Mouse (Mus musculus): Measurements from ENCODE around the gene Zc3h4. TPM values are rescaled to one million over a fixed set of nuclear protein-coding genes. Genes with fewer than 3 reads are reported as not detected.
"Not testable (repeated sequence)": the region's sequence is repeated elsewhere in the genome, so short reads cannot be mapped to it uniquely, and the experiment has no call there.

Zc3h4 gene
- total RNA-seq (2021), result 10 to 100 TPM; 29.0 to 29.9 TPM

DNA sequence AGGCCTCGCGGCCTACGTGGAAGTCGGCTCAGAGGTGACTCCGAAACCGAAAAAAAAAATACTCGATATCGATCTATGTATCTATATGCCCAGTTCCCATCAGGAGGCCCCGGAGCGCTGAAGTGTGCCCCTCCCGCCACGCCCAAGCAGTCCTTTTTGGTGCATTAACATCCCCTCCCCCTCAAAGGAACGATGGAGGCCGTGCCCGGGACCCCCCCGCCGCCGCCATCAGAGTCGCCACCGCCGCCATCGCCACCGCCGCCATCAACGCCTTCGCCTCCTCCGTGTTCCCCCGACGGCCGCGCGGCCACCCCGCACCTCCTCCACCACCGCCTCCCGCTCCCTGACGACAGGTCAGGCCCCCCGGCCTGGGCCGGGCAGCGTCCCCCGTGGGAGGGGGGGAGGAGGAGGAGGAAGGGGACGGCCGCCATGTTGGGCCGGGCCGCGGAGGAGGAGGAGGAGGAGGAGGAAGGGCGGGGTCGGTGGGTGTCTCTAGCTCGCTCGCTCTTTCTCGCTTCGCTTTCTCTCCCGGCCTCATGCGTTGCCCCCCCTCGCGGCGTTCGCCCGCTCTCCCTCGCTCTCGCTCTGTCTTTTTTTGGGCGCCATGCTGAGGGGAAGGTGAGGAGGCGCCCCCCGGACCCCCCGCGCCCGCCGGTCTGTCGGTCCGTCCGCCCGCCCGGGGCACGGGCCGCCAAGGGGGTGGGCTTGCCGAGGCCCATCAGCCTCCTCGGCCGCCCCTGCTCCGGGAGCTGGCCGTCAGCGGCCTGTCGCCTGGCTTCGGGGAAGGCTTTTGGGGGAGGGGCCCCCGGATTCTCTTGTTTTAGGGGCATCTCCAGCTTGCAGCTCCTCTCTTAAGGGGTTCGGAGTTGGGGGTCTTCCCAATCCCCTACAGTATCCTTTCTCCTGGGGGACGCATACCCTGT, at the start of gene Zc3h4:
Zc3h4 (plus strand) TSS at position 222 of the 923 bp plus-strand sequence.
- DNase-seq (ENCODE audit: low spot score), result peak; percentile 88
- intact Hi-C loops (cut with DNase I), result loop anchor here (5.0 kb wide), 1 partner anchor 211 kb away; the partner anchor contains the start of gene Arhgap35

GRCm38 (mm10) chr7:16355854-16356594, 44.7 kb upstream of the Zc3h4 start:
- intact Hi-C loops (cut with DNase I), result no loop called here

DNA sequence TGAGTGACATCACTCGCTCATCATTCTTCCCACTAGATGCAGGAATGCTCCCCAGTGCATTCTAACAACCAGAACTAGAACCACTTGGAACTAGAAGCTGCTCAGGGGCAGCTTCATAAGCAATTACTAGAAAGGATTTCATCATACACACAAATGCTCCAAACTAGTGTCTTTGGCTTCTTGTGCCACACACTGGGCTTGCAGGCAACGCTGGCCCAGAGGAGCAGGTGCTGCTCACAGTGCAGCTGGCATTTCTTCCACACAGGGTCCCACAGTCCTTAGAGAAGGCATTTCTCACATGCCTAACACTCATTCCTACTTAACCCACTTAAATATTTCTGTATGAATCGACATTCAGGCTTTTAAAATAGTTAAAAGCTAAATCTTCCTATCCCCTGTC, 43.1 kb upstream of the Zc3h4 start:
- no peak for DNase-seq (ENCODE audit: low spot score)
- intact Hi-C loops (cut with DNase I), result no loop called here

More at GRCm38 (mm10) chr7:16355854-16356594, 44.7 kb upstream of the Zc3h4 start:
- DNase-seq (ENCODE audit: low spot score), result no peak

DNA sequence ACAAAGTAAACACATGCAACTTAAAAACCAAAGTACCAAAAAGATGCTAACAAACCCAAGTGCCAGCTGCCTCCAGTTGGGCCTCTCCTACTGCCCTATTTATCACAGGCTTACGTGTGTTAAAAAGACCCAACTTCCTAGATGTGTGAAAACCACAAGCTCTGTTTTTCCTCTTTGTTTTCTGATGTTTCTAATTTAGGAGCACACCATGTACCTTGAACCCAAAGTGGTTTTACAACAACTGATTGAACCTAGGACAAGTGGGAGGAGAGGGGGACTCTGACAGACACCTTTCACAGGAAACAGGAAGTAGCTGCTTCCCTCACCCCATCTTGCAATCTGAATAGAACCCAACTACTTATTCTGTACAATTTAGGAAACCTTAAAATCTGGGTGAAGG, 36.4 kb upstream of the Zc3h4 start:
- intact Hi-C loops (cut with DNase I), result no loop called here
- DNase-seq (ENCODE audit: low spot score), result no peak

GRCm38 (mm10) chr7:16364901-16365500, 35.7 kb upstream of the Zc3h4 start:
- no peak for DNase-seq (ENCODE audit: low spot score)
- intact Hi-C loops (cut with DNase I), result no loop called here

DNA sequence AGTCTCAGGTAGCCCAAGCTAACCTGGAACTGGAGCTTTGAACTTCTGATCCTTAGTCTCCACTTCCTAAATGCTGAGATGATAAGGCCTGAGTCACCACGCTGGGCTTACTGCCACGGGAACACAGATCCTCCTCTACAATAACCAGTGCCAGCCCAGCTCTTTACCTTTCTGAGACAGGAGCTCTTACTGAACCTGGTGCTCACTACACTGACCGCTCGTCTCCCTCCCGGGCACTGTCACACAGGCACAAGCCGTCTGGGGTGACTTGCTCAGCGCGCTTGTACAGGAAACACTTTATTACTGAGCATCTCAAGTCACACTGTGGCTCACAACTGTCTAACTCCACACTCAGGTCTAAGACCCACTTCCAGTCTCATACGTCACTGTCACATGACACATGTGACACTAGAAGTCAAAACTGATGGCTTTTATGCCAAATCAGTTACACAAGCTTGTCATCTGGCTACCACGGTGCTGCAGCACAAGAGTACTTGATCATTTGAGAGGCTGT, 34.5 kb upstream of the Zc3h4 start:
- no peak for DNase-seq (ENCODE audit: low spot score)
- intact Hi-C loops (cut with DNase I), result loop anchor here (2.0 kb wide), 1 partner anchor 37 kb away; no protein-coding TSS in a partner anchor

DNA sequence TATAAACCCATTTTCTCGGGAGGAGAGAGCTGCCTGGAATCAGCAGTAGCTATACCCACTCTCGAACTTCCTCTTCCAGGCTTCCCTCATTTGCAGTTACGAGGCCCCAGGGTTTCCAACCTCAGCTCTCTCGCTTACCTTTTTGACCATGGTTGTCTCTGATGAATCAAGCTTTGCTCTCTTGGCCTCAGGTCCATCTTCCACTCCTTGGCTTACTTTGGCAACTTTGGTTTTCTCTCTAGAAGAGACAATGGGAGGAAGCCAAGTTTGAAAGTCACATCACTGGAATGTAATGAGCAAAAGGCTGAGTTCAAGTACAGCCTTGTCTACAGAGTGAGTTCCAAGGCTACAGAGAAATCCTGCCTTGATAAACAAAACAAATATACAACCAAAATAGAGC, 34.0 kb upstream of the Zc3h4 start:
- DNase-seq (ENCODE audit: low spot score), result no peak
- intact Hi-C loops (cut with DNase I), result loop anchor here (2.0 kb wide), 1 partner anchor 38 kb away; no protein-coding TSS in a partner anchor

GRCm38 (mm10) chr7:16368835-16369234, 31.9 kb upstream of the Zc3h4 start:
- intact Hi-C loops (cut with DNase I), result no loop called here
- no peak for DNase-seq (ENCODE audit: low spot score)

GRCm38 (mm10) chr7:16370596-16370995, 30.1 kb upstream of the Zc3h4 start:
- intact Hi-C loops (cut with DNase I), result loop anchor here (5.0 to 10.0 kb wide), 2 partner anchors 54 to 178 kb away; no protein-coding TSS in a partner anchor
- no peak for DNase-seq (ENCODE audit: low spot score)

- DNase-seq (ENCODE audit: low spot score), result no peak
- intact Hi-C loops (cut with DNase I), result loop anchor here (1.0 to 10.0 kb wide), 3 partner anchors 51 to 181 kb away; no protein-coding TSS in a partner anchor
Observed at GRCm38 (mm10) chr7:16373719-16374118, 27.0 kb upstream of the Zc3h4 start.

GRCm38 (mm10) chr7:16374989-16375388, 25.7 kb upstream of the Zc3h4 start:
- DNase-seq (ENCODE audit: low spot score), result no peak
- intact Hi-C loops (cut with DNase I), result loop anchor here (5.0 to 10.0 kb wide), 2 partner anchors 50 to 183 kb away; no protein-coding TSS in a partner anchor

- intact Hi-C loops (cut with DNase I), result loop anchor here (2.0 to 10.0 kb wide), 2 partner anchors 48 to 86 kb away; no protein-coding TSS in a partner anchor
- no peak for DNase-seq (ENCODE audit: low spot score)
Observed at GRCm38 (mm10) chr7:16376505-16376904, 24.2 kb upstream of the Zc3h4 start.

DNA sequence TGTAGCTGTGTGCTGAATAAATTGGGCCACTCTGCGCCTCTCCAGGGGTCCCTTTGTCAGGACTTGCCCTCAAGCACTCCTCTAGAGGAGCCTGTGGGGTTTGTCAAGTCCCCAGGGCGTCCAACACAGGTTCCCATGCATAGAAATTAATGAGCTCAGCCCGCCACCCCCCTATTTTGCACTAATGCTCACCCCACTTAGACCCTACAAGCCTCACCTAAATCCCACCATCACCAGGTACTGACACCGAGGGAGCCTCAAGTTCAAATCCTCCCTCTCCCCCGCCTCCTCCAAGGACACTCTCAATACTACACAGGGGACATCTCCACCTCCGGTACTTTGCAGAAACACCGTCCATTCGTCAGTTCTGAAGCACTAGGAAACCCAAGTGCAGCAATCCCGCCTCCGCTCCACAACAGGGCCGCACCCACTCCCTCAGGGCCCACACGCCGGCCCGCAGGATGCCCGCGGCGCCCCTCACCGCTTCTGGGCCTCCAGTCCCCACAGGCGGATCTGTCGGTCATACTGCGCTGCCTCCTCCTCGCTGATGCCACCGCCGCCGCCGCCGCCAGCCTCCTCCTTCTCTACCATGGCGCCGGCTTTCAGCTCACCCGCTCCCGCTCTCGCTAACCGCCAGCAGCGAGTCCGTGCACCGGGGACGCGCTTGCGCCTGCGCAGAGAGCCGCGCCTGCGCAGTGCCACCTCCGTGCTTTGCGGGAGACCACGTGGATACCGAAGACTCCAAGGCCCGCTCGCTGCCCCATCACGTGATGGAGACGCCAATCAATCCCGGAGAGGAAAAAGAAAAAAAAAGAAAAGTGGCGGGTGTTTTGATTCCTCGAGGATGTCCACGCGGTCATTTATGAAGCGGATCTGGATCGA, 13.3 kb upstream of the Zc3h4 start, which contains the start of gene Sae1:
Sae1 (minus strand) TSS at position 647 of the 882 bp plus-strand sequence.
- intact Hi-C loops (cut with DNase I), result loop anchor here (10.0 kb wide), 1 partner anchor 347 kb away; the partner anchor contains the start of gene Ap2s1
- DNase-seq (ENCODE audit: low spot score), result peak; percentile 96

GRCm38 (mm10) chr7:16389942-16390341, 10.8 kb upstream of the Zc3h4 start:
- intact Hi-C loops (cut with DNase I), result loop anchor here (10.0 kb wide), 1 partner anchor 345 kb away; the partner anchor contains the start of gene Ap2s1
- DNase-seq (ENCODE audit: low spot score), result not testable (repeated sequence)

- no peak for DNase-seq (ENCODE audit: low spot score)
- intact Hi-C loops (cut with DNase I), result no loop called here
Observed at GRCm38 (mm10) chr7:16392923-16393322, 7.8 kb upstream of the Zc3h4 start.

- intact Hi-C loops (cut with DNase I), result loop anchor here (1.0 kb wide), 2 partner anchors 30 to 67 kb away; no protein-coding TSS in a partner anchor
- no peak for DNase-seq (ENCODE audit: low spot score)
Observed at GRCm38 (mm10) chr7:16395944-16396343, 4.8 kb upstream of the Zc3h4 start.

GRCm38 (mm10) chr7:16397465-16397864, 3.2 kb upstream of the Zc3h4 start:
- no peak for DNase-seq (ENCODE audit: low spot score)
- intact Hi-C loops (cut with DNase I), result no loop called here

- DNase-seq (ENCODE audit: low spot score), result no peak
- intact Hi-C loops (cut with DNase I), result no loop called here
Observed at GRCm38 (mm10) chr7:16398387-16399050, 2.2 kb upstream of the Zc3h4 start.
